Mouse (Mus musculus) brain, adult 2 months (tissue): ENCODE measurements around the gene Ccdc149.

ENCODE experiments used
- DNase-seq: peaks from one replicate; pipeline ENCODE4 v3.0.0; 2011; ENCODE audit warnings: low read depth, low spot score

Gene Ccdc149

DNA sequence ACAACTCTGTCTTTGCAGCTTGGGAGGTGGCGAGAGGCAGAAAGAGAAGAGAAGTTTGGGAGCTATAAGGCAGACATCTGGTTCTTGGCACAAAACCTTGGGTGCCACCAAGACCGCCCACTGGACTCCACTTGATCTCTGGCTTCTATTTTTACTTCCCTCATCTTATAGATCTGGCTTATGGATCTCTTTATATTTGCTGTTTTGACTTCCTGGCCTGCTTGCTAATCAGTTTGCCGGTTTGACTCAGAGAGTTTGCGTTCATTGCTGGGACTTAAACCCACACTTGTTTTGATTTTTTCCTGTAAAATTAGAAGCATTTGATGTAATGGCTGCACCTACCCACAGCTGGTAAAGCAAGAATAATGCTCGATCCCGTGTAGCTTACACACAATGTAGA lies 100.4 kb downstream of the Ccdc149 start:
- DNase-seq, result peak; percentile 61

DNA sequence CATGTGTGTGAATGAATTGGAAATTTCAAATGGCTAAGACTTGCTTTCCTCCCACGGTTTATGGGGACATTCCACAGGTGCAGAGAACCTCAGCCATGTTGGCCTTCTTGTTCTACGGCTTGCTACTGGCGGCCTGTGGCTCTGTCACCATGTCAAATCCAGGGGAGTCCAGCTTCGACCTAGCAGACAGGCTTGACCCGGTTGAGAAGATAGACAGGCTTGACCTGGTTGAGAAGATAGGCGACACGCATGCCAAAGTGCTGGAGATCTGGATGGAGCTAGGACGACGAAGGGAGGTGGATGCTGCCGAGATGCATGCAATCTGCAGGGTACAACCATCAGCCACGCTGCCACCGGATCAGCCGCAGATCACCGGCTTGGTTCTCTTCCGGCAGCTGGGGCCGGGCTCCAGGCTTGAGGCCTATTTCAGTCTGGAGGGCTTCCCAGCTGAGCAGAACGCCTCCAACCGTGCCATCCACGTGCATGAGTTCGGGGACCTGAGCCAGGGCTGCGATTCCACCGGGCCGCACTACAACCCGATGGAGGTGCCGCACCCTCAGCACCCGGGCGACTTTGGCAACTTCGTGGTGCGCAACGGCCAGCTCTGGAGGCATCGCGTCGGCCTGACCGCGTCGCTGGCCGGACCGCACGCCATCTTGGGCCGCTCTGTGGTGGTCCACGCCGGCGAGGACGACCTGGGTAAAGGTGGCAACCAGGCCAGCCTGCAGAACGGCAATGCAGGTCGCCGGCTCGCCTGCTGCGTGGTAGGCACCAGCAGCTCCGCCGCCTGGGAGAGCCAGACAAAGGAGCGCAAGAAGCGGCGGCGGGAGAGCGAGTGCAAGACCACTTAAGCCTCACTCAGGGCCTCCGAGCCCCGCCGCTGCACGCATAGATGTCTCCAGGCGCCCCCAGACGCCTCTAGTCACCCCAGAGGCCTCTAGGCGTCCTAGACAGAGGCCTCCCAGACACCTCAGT lies 103.2 kb downstream of the Ccdc149 start:
- DNase-seq, result no peak

DNA sequence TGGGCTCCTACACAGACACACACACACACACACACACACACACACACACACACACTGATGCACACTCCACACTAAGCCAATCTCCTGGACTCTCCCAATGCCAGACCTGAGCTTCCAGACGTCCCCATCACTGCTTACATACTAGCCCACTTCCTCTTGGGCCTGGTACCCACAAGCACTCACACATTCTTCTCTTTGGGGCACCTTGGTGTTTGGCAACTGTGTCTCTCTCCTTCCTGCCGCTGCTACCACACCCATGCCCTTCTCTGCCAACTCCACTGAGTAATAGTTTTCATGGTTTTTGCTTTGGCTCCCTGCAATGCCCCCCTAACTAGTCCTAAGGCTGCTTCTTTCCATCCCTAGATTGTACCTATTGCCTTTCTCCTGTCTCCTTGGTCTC lies 104.7 kb downstream of the Ccdc149 start:
- DNase-seq, result no peak

DNA sequence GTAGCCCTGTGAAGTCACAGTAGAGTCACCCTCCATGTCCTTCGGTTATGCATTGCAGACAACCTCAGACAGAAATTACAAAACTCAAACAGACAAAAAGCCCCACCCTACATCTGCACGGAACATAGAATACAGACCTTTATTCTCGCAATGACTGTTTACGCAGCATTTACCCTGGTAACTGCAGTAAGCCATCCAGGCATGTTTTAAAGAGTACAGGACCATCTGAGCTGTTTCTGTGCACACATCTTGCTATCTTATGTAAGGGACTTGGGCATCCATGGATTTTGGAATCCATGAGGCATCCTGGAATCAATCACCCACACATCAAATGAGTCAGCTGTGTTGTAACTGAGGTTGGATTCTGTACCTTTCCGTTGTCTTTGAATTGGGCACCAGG lies 105.4 kb downstream of the Ccdc149 start:
- DNase-seq, result peak; percentile 80

DNA sequence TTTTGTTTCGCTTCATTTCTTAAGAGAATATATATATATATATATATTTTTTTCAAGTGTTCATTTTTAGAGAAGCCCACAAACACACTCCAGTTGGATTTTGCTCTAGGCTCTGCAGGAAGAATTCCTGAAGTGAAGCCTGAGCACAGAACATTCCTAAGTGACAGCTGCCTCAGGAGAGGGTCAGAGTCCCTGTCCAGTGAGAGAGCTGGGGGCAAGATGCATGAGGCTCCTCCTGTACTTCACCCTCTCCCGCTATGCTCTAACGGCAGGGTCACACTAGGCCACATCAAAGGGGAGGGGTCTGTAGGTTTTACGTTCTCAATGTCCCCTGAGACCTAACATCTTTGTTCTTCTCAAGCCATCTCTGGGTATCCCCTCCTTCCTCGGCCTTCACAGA lies 106.8 kb downstream of the Ccdc149 start:
- no peak for DNase-seq

DNA sequence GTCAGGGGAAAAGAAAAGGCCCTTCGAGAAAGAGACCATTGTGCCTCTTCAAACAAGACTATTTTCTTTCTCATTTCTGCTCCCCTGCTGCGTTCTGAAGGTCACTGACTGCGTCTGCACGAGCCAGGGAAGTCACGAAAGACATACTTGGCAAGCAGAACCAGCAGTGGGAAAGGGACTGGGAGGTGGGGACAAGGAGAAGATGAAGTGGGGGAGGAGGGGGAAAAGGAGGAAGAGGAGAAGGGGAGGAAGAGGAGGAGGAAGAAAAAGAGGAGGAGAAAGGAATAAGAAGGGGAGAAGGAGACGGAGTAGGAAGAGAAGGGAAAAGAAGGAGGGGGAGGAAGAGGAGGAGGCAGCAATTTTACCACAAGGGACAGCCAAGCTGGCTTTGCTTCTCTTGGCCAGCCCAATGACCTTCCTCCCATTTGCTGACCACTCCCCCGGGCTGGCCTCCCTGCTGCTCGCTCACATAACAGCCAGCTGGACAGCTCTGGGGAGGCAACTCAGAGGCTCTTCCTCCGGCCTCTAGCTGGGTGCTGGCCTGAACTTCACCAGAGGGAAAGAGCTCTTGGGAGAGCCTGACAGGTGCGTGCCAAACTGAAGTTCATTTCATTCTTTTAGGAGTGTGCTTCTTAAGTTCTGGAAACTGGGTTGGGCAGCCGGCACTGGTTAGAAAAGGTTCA lies 107.7 kb downstream of the Ccdc149 start, which contains the start of gene Sod3:
Gene Sod3, plus strand, starts transcription at position 324 of the 683 bp plus-strand sequence.
- no peak for DNase-seq

DNA sequence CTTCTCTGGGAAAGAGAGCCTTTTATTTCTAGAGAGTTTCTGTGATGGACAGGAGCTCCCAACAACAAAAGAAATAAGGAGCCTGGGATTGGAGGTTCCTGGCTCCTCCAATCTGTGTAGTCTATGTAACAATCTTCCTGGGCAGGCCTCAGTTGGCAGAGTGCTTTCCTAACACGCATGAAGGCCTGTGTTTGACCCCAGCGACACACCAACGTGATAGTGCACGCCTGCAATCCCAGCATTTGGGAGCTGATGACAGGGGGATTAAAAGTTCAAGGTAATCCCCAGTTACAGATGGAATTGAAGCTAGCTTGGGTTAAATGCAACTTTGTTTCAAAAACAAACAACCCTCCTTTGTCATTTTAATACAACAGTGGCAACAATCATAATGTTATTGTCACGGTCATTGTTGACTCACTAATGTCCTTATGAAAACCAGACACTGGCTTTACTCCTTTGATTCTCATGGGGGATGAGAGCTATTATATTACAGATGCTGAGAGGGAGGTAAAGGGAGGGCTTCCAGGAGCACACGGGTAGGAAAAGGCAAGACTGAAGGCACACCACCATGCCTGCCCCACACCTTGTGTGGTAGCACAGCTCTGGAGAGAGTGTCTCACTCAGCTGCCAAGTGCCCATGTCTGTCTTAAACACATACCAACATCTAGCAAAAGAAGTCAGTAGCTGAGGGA lies 108.4 kb downstream of the Ccdc149 start:
- DNase-seq, result no peak

DNA sequence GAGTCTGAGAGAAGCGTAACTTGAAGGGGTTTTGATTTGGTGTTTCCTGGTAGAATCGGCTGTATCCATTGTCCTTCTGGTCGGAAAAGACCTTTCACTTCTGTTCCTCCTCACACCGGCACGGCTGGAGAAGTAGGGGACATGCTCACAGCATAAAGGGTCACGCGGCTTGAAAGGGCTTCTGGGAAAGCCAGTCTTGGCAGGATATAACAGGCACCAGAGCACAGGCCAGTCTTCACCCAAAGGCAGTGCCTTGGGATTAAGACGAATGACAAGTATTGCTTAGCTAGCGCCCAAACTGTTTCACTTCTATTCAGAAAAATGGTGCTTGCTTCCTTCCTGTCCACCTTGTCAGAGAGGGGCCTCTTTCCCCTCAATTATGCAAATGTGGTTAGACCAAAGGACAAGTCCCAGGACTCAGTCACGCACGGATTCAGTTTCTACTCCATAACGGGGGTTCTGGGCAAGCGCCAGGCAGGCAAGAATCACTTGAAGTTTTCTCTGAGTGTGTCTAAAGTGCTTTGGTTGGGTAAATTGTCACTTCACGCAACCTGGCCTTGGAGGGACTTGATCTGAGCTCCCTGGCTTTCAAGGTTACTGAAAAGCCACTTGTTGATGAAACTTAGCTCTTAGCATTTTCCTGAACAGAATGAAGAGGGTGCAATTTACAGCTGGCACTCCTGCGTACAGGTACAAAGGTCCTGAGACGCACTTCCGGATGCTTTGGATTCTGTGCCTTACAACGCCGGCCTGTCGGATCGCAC lies 110.9 kb downstream of the Ccdc149 start:
- no peak for DNase-seq

DNA sequence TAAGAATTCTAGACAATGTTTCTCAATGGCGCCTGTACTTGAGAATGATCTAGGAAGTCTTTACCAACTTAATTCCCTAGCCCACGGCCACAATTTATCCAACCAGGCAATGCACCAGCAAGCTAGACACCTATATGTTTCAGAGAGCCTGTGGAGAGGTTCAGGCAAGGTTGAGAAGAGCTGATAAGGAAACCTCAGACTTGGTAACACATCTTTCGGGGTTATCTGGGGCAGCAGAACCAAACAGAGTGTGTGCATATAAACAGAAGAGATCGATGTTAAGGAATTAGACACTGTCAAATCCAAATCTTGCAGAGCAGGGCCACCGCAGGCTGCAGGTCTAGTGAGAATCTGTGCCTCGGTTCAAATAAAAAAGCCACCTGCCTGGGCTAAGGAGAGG lies 113.2 kb downstream of the Ccdc149 start:
- DNase-seq, result no peak

DNA sequence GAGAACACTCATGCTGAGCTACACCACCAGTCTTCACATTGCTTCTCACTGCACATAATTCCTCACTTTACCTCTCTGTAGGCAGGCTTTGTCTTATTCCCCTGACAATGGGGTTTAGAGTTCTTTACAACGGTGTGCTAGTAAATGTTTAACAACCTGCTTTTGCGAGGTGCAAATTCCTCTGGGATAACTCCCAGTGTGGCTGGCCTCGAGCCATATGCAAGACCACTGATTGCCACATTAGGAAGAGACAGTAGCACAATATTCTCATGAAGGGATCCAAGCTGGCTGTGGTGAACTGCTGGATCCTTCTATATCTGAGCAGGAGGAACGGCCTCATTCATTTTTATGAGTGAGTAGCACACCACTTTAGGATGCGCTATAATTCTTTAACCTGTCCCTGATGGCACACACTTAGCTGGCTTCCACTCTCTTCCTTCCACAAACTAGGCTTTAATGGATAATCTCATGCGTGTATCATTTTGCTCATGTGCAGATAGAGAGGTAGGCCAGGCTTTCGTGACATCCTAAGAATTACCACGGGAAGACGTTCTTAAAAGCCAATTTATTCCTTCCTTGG lies 114.1 kb downstream of the Ccdc149 start:
- DNase-seq, result no peak

DNA sequence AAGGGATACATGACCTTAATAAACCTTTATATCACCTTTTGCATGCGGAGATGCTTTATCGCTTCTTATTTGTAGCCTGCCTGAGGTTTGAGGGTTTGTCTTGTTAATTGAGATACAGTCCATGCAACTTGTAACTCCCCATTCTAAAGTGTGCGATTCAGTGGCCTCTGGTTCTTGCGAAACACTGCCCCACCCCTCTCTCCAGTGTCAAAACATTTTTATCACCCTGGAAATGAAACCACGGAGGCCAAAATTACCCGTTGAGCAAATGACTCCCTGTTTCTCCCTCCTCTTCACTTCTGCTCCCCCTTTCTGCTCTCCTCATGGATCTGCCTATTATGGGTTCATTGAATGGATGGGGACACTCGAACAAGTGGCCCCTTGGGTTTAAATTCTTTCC lies 115.7 kb downstream of the Ccdc149 start:
- no peak for DNase-seq

DNA sequence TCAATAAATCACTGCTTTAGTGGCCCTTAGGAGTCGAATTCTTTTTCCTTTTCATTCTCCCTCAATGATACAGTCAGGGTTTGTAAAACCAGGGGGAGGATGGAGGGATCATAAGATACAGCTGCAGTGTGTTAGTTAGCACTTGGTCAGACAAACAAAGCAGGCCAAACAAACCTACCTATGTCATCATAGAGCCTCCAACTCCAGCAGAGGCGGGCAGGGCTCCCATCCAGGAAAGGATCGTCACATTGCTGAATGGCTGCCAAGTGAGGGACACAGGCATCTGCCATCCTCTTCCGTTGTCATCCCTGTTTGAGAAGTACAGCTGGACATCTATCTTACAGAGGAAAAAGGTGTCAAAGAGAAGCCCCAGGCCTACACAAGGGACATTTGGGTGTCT lies 116.9 kb downstream of the Ccdc149 start:
- DNase-seq, result no peak

DNA sequence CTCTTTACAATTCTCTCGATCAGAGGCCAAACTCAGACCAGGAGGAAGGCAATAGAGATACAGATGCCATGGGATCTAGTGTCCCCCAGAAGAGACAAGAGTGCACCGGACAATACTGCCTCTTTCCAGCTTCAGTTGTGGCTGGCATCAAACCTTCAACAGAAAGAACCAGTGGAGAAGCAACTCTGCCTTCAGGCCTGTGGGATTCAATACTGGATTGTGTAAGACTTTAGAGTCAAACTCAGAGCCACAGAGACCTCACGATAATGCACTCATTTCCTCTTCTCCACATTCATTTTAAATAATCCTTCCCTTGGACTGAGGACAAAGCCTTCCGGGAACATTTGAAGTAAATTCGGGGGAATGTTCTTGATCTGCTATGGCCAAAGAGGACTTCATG lies 118.6 kb downstream of the Ccdc149 start:
- no peak for DNase-seq

DNA sequence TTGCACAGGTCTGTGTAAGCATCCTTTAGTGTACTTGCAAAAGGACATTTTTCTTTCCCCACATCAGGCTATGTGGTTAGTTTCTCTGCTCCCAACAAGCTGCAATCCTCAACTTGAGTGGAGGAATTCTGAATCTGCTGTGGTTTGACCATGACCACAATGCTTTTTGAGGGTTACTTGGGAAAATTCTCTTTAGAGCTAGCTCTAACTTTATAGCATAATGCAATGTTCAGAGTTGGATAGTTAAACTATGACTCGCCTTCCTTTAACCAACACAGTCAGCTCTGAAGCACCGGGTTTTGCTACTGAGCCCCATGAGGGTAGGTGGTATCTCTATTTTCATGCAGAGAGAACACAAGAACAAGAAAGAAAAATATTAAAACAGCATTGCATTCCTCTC lies 119.8 kb downstream of the Ccdc149 start:
- no peak for DNase-seq

DNA sequence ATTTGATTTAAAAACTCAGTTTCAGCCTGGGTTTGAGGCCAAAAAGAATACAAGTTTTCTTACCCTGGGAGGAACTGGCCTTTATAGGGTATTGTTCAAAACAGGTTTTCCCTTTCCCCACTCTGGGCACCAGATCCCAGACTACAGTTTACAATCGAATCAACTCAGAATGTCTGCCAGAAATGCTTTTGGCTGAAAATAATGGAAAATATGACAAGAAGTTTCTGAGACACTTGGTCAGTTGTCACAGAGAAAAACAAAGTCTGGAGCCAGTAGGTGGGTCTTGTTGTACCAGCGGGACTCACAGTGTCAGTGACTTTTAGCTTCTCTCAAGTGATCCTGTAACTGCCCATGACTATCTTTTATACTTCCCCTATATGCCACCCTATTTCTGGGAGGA lies 120.9 kb downstream of the Ccdc149 start:
- no peak for DNase-seq

DNA sequence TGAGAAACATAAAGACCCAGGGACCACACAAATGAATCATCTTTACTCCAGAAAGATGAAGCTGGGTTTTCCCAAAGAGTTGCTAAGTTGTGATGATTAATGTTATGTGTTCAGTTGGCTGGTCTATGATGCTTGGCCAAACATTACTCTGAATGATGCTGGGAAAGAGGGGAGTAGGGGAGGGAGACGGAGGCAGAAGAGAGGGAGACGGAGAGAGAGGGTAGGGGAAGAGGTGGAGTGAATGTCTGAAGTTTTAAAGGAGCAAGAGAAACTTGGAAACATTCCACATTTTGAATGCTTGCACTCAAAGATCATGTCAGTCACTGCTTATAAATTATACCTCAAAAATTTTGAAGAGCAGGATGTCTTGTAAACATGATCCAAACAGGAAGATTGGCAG lies 124.4 kb downstream of the Ccdc149 start:
- no peak for DNase-seq

DNA sequence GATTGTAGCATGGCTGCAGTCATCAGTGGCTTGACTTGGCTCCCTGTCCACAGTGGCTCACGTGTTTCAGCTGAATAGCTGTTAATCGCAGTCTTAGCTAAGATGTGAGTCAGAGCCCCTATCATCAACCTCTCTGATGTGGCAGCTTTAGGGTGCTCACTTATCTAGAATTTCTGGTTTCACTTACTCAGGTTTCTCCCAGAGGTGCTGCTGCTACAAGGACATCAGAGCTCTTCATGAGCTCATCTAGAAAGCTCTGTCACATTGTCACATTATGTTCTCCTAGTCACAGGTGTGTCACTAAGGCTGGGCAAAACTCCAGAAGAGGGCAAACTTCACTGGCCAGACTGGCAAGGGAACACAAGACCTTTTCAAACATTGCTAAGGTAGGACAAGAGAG lies 132.2 kb downstream of the Ccdc149 start:
- no peak for DNase-seq

DNA sequence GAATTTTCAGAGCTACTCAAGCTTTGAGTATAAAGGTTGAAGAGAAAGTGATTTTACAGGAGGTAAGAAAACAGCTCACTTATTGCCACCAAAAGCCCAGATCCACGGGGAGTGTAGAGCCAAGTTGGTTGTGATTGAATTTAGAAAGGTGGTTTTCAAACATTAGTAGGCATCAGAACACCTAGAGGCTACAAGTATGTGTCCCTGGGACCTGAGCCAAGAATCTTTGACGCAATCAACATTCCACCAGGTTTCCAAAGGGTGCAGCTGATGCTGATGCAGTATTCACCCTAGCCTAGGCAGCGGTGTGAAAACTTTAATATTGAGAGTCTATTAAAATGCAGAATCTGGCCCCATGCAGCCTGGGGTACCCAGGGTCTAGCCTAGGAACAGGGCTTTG lies 135.7 kb downstream of the Ccdc149 start:
- no peak for DNase-seq

DNA sequence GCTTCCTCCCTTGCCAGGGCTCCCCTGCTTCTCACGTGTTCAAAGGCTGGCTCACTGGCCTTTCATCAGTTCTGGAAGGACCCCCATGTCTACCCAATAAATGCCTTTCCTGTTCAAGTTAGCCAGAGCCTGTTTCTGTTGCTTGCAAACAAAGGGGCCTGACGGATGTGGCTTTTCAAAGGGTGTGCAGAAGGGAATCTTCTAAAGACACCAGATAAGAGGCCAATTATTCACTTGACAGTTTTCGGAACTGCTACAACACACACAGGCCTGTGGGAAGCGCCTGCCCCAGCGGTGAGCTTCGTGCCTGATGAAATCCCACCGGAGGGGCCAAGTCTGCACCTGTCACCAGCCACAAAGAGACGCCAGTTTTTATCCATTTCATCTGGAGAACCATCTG lies 139.2 kb downstream of the Ccdc149 start:
- no peak for DNase-seq
